Mouse (Mus musculus) hindbrain, embryonic 14.5 days (tissue): ENCODE measurements at regions not wholly inside any gene's neighbourhood (a gene's known extent, or its start where the extent isn't known, plus 50 kb on each side); places are given as distances from the start of the nearest gene placed in this dataset.

Experiments
- ATAC-seq: fragments of 200-750 bp; cut with Nextera tagmentation; 2 replicates; pipeline ENCODE4 v1.8.0; 2017; ENCODE audit warnings: moderate number of reproducible peaks, mild to moderate bottlenecking, moderate TSS enrichment, moderate library complexity; ENCODE audit not compliant: low FRiP score
- DNase-seq: peaks from one replicate; pipeline ENCODE4 v3.0.0-alpha.2; 2015; ENCODE audit warnings: low spot score
- H3K27ac ChIP-seq: fragments of 300-500 bp; sonication (generic); 2 replicates; pipeline ENCODE4 v1.5.1; 2014; ENCODE audit warnings: mild to moderate bottlenecking, moderate library complexity
- H3K27me3 ChIP-seq: fragments of 300-500 bp; sonication (generic); 2 replicates; pipeline ENCODE4 v1.6.1; 2014; ENCODE audit warnings: mild to moderate bottlenecking, low read length, mixed read lengths; ENCODE audit not compliant: control insufficient read depth, insufficient read depth
- H3K36me3 ChIP-seq: fragments of 300-500 bp; sonication (generic); replicated peaks from 2 replicates; pipeline ENCODE4 v1.6.1; 2014; ENCODE audit not compliant: control insufficient read depth, insufficient read depth
- H3K4me1 ChIP-seq: fragments of 300-500 bp; sonication (generic); replicated peaks from 2 replicates; pipeline ENCODE4 v1.6.1; 2014; ENCODE audit warnings: antibody characterized with exemption, low read length, mixed read lengths; ENCODE audit not compliant: control insufficient read depth, insufficient read depth
- H3K4me2 ChIP-seq: fragments of 300-500 bp; sonication (generic); replicated peaks from 2 replicates; pipeline ENCODE4 v1.6.1; 2014; ENCODE audit warnings: mild to moderate bottlenecking, moderate library complexity
- H3K4me3 ChIP-seq: fragments of 300-500 bp; sonication (generic); replicated peaks from 2 replicates; pipeline ENCODE4 v1.5.1; 2014; ENCODE audit warnings: mild to moderate bottlenecking, low read length
- H3K9ac ChIP-seq: fragments of 300-500 bp; sonication (generic); 2 replicates; pipeline ENCODE4 v1.6.1; 2014
- H3K9me3 ChIP-seq: fragments of 300-500 bp; sonication (generic); 2 replicates; pipeline ENCODE4 v1.6.1; 2016; ENCODE audit warnings: low read length; ENCODE audit not compliant: control insufficient read depth
- WGBS: fragments of 180-500 bp; shearing (Covaris S2); extraction: QIAGEN DNeasy Blood & Tissue Kit; methylation state at CpG from one replicate; pipeline ENCODE4 v1.1.7; 2014; 5-methylcytosine and 5-hydroxymethylcytosine counted together

DNA sequence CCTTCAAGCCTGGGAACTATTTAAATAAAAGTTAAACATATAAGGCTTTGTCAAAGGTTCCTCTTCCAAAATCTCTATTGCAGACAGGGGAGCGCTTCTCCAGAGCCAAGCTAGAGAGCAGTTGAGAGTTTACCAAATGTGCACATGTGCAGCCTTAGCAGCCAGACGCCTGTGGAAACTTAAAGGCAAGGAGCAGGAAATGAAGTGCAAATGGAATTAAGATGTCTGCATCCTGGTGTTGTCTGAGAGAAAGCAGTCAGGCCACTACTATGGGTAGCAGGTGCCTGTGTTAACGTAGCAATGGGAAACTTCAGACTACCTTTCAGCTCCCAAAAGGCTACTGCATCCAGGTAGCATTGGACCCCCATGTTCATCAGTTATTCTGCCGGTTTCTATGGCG lies 282.4 kb upstream of the Hnrnpa3 start:
- Histone ChIP-seq H3K4me2 (no peak overlapping the region), H3K27ac (peak overlapping the region; percentile 2; the same call in 1 of the 2 replicates), H3K9me3 (no peaks in the 10 kb centered on the region), H3K27me3 (no peaks in the 10 kb centered on the region), H3K9ac (no peak overlapping the region), H3K4me3 (no peak overlapping the region), H3K36me3 (no peaks in the 10 kb centered on the region), H3K4me1 (no peaks in the 10 kb centered on the region)
- 77% methylated on average over 5 of the region's 5 CpGs for WGBS
- DNase-seq (no peak), ATAC-seq (no peak)

DNA sequence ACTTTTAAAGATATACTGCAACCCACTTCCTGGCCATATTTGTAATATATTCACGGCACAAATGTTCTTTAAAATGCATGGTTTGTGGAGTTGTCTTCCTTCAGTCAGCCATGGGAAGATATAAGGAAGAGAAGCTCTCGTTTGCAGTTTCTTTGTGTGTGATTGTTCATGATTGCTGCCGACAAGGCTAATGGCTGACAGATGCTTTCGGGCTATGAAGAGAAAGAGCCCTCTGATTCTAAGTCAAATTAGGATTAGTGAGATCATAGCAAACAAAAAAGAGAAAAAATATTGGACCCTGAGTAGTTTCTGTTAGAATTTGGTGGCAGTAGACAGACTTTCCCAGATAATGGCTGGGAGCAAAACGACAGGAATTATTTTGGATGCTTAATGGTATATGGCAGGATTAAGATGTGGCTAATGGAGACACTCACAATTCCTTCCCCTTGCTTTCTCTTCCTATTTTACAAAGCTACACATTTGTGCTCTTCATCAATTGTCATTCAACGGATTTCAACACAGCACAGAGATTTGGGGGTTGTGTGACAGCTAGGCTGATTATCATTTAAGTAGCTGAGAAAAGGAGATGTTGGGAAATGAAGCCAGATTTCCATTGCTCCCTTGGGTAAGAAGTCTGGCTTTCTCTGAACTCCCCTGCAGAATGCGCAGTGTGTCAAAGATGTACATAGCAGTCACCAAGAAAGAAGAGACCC lies 273.4 kb upstream of the Hnrnpa3 start:
- H3K4me1 ChIP-seq: peaks cover 8% of the 10 kb centered on the region; the same call in 1 of the 2 replicates
- no peaks in the 10 kb centered on the region for H3K27me3 ChIP-seq
- 49% methylated on average over 7 of the region's 7 CpGs for WGBS
- ATAC-seq (no peak), DNase-seq (no peak)
- peak overlapping the region; percentile 65 for H3K27ac ChIP-seq
- no peak overlapping the region for H3K4me2 ChIP-seq
- H3K4me3 ChIP-seq: no peak overlapping the region
- H3K9me3 ChIP-seq: no peaks in the 10 kb centered on the region
- H3K36me3 ChIP-seq: no peaks in the 10 kb centered on the region
- no peak overlapping the region for H3K9ac ChIP-seq

DNA sequence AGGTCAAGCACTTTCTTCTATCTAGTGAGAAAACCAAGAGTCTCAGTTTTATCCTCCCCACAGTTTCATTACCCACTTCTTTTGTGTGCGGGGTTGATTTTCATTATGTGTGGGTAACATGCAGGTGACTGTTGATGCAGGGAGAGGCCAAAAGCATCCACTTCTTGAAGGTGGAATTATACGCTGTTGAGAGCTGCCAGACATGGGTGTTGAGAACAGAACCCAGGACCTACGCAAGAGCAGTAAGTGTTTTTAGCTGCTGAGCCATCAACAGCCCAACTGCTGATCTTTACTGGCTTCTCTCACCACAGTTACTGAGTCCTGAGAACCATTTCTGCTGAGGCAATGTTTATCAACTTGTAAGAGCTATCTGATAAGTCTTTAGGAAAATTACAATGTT lies 272.4 kb upstream of the Hnrnpa3 start:
- no peak for DNase-seq
- 95% methylated on average over 3 of the region's 3 CpGs for WGBS

DNA sequence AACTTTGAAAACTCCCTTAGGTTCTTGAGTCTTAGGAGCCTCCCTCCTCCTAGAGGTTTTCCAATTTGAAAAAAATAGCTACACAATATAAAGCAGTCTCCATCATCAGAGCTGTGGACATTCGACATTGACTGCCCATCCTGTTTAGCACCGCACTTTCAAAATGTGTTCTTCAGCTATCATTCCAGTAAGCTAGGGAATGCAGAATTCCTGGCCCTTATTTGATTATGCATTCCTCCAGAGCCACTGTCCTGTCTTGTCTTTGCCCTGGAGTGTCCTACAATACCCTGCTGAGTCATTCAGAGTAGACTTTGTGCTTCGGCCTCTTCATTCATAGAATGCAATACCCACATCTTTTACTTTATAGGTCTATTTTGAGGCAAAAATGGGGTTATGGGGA lies 267.0 kb upstream of the Hnrnpa3 start:
- no peak overlapping the region for H3K9ac ChIP-seq

More for the DNA sequence above, 272.4 kb upstream of the Hnrnpa3 start:
- Histone ChIP-seq H3K4me1 (peaks cover 8% of the 10 kb centered on the region; the same call in 1 of the 2 replicates), H3K9me3 (no peaks in the 10 kb centered on the region), H3K4me3 (no peak overlapping the region), H3K4me2 (no peak overlapping the region), H3K27ac (no peak overlapping the region), H3K36me3 (no peaks in the 10 kb centered on the region), H3K27me3 (no peaks in the 10 kb centered on the region), H3K9ac (no peak overlapping the region)
- no peak for ATAC-seq

DNA sequence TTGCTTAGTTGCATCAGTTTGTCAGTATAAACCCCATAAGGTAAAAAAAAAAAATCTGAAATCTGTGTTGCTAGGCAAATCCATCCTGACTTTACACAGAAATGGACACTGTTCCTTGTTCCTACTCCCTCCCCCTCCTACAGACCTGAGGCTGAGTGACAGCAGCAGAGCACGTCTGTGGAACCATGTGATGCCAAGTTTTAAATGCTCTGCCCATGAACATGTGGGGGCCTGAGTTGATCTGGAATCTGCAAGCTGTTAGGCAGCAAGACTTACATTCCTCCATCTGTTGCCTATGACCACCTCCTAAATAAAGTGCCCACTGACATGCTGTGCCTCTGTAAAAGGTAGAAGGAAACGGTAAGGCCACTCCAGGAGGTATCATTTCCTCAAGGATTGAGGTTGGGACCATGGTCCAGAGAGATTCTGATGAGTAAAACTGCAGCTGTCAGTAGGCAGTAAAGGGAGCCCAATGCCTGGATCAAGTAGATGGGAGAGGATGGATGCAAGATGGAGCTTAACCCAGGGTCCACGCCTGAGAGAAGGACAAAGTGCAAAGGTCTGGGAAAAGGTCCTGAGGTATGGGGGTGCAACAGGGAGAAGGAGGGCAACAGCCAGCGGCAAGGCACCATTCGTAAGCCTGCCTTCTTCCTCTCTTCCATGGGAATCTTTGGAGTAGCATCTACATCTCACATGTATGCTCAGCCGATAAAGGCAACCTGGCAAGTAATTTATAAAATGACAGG lies 264.0 kb upstream of the Hnrnpa3 start:
- no peak overlapping the region for H3K9ac ChIP-seq

More for the DNA sequence above, 267.0 kb upstream of the Hnrnpa3 start:
- no peaks in the 10 kb centered on the region for H3K36me3 ChIP-seq
- DNase-seq (no peak), ATAC-seq (no peak)
- WGBS: 80% methylated on average over 3 of the region's 3 CpGs
- H3K4me1 ChIP-seq: 0 out of 2 replicates have a peak, but pooled peaks cover 4% of the 10 kb centered on the region
- no peak overlapping the region for H3K4me3 ChIP-seq
- no peak overlapping the region for H3K27ac ChIP-seq
- no peaks in the 10 kb centered on the region for H3K27me3 ChIP-seq
- no peak overlapping the region for H3K4me2 ChIP-seq
- H3K9me3 ChIP-seq: no peaks in the 10 kb centered on the region

DNA sequence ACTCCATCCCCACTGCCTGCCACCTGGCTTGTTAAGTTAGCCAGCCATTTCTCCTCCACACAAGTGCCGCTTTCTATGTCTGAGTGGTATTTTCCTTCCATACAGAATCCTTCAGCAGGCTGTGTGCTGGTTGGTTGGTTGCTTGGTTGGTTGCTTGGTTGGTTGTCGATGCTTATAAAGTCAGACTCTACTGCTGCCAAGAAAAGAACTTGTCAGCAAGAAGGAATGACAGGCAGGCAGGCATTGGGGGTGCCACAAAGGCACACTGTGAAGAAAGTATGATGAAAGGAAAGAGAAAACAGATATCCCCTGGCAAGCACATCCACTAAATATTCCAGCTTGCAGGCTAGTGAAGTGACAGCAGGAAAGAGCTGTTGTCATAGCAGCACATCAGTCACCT lies 263.0 kb upstream of the Hnrnpa3 start:
- no peak for DNase-seq
- Histone ChIP-seq H3K27me3 (no peaks in the 10 kb centered on the region), H3K4me3 (no peak overlapping the region), H3K4me2 (no peak overlapping the region), H3K4me1 (0 out of 2 replicates have a peak, but pooled peaks cover 4% of the 10 kb centered on the region), H3K9ac (no peak overlapping the region), H3K27ac (no peak overlapping the region), H3K36me3 (no peaks in the 10 kb centered on the region), H3K9me3 (no peaks in the 10 kb centered on the region)
- no peak for ATAC-seq
- 65% methylated on average over 2 of the region's 2 CpGs for WGBS

More for the DNA sequence above, 264.0 kb upstream of the Hnrnpa3 start:
- DNase-seq (no peak), ATAC-seq (no peak)
- Histone ChIP-seq H3K36me3 (no peaks in the 10 kb centered on the region), H3K4me1 (0 out of 2 replicates have a peak, but pooled peaks cover 4% of the 10 kb centered on the region), H3K27ac (no peak overlapping the region), H3K4me2 (no peak overlapping the region), H3K4me3 (no peak overlapping the region), H3K9me3 (no peaks in the 10 kb centered on the region), H3K27me3 (no peaks in the 10 kb centered on the region)
- WGBS: 69% methylated on average over 6 of the region's 6 CpGs

DNA sequence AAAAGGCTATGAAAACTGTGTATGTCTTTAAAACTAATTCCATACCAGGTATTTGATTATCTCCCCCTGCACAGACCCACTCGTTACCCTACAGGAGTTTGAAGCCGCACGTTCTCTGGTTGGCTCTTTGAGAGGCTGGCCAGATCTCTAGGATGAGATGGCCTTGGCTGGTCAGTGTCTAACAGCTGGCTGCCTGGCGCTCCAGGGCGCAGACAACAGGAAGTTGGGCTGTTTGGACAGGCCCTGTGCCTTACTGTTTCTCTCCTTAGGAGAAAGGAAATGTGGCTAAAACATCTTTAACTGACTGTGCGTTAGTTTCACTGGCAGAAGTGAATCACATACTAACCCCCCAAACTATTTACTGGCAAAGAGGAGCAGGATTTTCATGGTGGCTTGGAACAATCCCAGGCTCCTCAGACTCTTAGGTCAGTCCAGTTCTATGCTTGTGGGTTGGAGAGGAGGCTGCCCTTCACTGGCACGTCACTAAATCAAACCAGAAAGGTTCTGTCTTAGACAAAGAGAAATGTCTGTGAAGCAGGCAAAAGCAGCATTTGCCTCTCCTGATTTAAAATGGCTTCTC lies 258.7 kb upstream of the Hnrnpa3 start:
- no peak overlapping the region for H3K27ac ChIP-seq
- no peaks in the 10 kb centered on the region for H3K27me3 ChIP-seq

DNA sequence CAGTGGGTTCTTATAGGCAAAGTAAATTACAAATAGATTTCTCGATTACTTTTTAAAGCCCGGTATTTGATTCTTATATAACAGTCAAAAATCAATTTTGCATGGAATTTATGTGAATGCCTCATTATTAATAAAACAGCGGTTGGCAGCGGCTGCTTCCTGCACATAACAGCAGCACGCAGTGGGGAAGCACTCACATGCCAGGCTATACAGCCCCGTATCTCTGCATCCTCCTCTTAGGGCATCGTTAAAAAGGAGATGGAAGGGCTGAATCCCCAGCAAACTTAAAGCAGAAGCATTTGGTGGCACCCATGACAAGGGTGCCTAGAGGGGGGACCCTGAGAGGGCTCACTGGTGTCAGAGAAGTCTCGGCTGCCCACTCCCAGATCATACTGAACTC lies 255.3 kb upstream of the Hnrnpa3 start:
- H3K36me3 ChIP-seq: no peaks in the 10 kb centered on the region
- H3K9me3 ChIP-seq: no peaks in the 10 kb centered on the region
- WGBS: 66% methylated on average over 8 of the region's 8 CpGs
- H3K27me3 ChIP-seq: no peaks in the 10 kb centered on the region
- DNase-seq (no peak), ATAC-seq (no peak)
- H3K9ac ChIP-seq: no peak overlapping the region
- H3K4me2 ChIP-seq: no peak overlapping the region
- H3K4me3 ChIP-seq: no peak overlapping the region
- peak overlapping the region; percentile 26; the same call in 1 of the 2 replicates for H3K27ac ChIP-seq
- peaks cover 16% of the 10 kb centered on the region; the same call in 1 of the 2 replicates for H3K4me1 ChIP-seq

More for the DNA sequence above, 258.7 kb upstream of the Hnrnpa3 start:
- no peaks in the 10 kb centered on the region for H3K9me3 ChIP-seq
- H3K9ac ChIP-seq: no peak overlapping the region
- 86% methylated on average over 7 of the region's 7 CpGs for WGBS
- DNase-seq: no peak
- no peaks in the 10 kb centered on the region for H3K36me3 ChIP-seq
- H3K4me2 ChIP-seq: no peak overlapping the region
- no peak for ATAC-seq
- H3K4me1 ChIP-seq: peaks cover 20% of the 10 kb centered on the region; the same call in 1 of the 2 replicates
- H3K4me3 ChIP-seq: no peak overlapping the region

DNA sequence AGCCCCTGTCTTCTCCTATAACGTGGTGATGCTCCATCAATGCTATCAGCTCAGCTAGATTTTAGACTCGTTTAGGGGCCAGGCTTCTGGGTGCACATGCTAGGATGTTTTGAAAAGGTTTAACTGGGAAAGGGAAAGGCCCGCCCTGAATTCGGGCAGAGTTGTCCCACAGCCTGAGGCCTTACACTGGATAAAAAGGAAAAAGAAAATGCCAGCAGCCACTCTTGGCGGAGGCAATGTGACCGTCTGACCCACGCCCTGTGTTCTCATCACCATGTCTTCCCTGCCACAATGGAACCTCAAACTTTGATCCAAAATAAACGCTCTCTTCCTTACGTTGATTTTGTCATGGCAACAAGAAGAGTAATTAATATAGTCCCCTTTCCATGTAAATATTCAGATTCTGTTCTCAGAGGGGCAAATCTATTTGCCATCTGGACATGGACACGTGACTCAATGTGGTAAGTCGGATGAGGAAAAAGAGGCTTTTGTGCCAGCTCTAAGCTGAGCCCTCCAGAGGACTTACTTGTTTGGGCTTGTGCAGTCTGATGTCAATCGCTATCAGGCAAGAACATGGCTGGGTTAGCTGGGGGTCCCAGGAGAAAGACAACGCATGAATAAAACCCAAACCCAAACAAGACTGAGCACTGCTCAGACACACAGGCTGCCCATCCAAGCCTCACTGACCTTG lies 253.4 kb upstream of the Hnrnpa3 start:
- no peaks in the 10 kb centered on the region for H3K36me3 ChIP-seq
- no peaks in the 10 kb centered on the region for H3K9me3 ChIP-seq
- no peak overlapping the region for H3K27ac ChIP-seq
- no peaks in the 10 kb centered on the region for H3K27me3 ChIP-seq
- 54% methylated on average over 13 of the region's 13 CpGs for WGBS
- ATAC-seq: peak; percentile 37; the same call in 1 of the 2 replicates
- no peak overlapping the region for H3K4me3 ChIP-seq
- no peak for DNase-seq
- no peak overlapping the region for H3K9ac ChIP-seq
- H3K4me1 ChIP-seq: peaks cover 16% of the 10 kb centered on the region; the same call in 1 of the 2 replicates
- no peak overlapping the region for H3K4me2 ChIP-seq
